Mouse (Mus musculus): Measurements from ENCODE around the gene Lmx1b.

Lmx1b gene

GRCm38 (mm10) chr2:33582457-33583060, 57.8 kb downstream of the Lmx1b start:
- DNase-seq (ENCODE audit: low spot score) = no peak

DNA sequence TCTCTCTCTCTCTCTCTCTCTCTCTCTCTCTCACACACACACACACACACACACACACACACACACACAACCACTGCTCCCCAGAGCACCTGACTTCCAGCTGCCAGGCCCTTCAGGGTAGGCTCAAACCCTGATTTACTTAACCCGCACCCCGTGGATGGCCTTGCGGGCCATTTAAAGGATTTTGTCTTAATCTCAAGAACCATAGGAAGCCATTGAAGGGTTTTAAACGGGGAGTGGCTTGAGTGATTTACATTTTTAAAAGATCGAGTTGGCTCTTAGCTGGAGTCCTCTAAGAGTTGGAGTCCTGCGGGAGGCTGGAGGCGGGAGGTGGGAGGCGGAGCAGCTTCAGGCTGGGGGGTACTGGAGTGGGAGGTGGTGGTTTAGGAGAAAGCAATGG, 58.4 kb downstream of the Lmx1b start:
- DNase-seq (ENCODE audit: low spot score) = no peak

GRCm38 (mm10) chr2:33581449-33581777, 58.9 kb downstream of the Lmx1b start:
- no peak for DNase-seq (ENCODE audit: low spot score)

DNA sequence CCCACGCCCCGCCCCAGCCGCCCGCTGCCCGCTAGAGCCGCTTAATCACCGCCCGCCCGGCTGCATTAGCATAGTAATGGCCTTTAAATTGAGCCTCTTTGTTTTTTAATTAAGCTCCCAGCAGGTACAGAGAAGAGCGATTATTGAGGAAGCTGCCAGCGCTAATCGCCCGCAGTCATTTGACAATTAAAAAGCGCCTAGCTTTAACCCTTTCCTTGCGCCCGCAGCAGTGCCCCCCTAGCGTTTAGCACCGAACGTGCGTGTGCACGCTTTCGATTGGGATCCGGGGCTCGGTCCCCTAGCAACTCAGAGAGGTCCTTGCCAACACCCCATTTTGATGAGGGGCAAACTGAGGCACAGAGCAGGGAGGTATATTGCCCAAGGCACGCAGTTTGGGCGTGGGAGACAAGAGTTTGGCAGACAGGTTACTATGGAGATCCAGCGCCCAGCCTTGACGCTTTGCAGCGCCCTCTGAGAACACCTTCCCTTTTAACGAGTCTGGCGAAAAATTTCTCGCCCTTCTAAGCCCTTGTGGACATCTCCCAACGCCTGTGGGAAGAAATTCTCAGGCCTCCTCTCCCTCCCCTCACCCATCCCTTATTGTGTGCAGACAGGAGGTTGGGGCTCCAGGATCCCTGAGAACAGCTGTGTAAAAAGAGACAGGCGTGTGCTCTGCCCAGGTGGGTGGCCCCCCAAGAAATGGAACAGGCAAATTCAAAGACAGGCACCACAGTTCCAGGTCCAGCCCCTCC, 59.4 kb downstream of the Lmx1b start:
- DNase-seq (ENCODE audit: low spot score) = no peak

DNA sequence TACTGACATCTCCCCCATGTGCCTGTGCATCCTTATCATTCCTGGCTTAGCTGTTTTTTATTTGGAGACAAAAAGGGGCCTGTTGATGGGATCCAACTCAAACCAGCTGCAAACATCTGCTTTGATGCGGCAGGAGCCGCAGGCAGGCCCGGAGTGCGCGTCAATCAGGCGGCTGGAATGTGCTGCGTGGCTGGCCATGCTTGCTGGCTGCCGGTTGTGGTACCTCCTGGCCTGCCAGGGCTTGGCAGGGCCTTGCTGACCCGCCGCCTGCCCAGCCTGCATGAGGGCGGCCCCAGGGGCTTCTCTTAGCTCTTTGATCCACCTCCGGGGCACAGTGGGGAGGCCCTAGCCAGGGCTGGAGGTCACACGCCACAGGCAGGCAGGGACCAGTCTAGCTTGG, 64.9 kb downstream of the Lmx1b start:
- DNase-seq (ENCODE audit: low spot score) = no peak

DNA sequence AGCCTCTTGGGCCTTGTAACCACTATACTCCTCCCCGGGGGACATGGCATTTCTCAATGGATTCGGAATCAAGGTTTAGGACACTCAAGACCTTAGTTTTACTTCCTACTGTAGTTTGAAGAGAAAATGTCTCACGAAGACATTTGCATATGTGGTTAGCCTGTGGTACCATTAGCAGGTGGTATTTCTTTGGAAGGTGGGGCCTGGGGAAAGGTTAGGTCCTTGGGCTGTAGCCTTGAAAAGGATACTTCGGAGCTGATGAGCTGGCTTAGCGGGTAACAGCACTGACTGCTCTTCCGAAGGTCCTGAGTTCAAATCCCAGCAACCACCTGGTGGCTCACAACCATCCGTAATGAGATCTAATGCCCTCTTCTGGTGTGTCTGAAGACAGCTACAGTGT, 67.2 kb downstream of the Lmx1b start:
- DNase-seq (ENCODE audit: low spot score) = no peak

- DNase-seq (ENCODE audit: low spot score) = no peak
These were observed 69.0 kb downstream of the Lmx1b start for GRCm38 (mm10) chr2:33571219-33571824.

- DNase-seq (ENCODE audit: low spot score) = no peak
These were observed 70.6 kb downstream of the Lmx1b start for GRCm38 (mm10) chr2:33569698-33570097.

DNA sequence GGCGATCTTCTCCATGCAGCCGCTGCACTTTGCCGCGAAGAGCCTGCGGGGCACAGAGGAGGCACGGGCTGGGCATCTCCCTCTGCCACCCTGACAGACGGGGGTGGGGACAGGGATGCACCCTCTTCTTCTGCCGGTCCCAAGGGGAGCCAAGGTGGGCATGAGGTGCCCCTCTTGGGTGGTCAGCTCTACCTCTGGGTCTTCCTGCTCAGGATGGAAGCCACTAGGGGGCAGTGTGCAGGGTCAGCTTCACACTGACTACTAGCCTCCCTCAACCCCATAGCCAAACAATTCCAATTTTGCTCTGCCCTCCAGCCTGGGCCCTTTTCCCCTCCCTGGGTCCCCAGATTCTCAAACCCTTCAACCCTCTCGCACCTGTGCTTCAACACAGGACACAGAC, 71.1 kb downstream of the Lmx1b start:
- DNase-seq (ENCODE audit: low spot score) = no peak

DNA sequence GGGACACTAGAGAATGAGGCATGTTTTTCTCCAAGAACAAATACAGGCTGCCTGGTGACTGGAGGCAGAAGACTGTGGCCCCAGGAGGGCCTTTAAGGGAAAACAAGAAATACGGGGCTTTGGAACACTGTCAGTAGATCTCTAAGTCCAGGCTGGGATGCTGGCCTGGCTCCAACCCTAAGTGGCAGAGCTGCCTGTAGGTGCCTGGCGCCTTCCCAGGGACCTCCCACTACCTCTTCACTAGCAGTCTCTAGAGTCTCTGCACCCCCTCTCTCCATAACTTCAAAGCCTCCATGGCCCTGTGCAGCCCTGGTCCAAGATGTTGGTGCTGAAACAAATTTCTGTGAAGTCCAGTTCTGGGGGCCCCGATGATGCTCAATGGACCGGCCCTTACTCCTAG, 74.4 kb downstream of the Lmx1b start:
- no peak for DNase-seq (ENCODE audit: low spot score)

DNA sequence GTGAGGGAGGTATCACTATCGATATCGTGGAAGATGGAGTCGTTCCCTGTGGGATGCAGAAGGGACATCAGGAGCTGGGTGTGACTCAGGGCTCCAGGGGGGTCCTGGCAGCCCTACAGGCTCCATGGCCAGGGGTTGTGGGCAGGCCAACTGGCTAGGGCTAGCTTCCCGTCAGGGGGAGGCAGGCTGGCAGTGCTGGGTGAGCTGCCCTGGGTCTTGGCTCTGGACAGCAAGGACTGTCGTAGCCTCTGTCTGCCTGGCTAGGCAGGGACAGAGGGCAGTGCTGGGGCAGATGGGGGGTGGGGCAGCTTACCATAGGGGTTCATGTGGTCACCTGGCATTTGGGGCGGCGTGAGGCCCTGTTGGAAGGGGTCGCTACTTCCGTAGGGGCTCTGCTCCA, 75.6 kb downstream of the Lmx1b start:
- no peak for DNase-seq (ENCODE audit: low spot score)

- no peak for DNase-seq (ENCODE audit: low spot score)
These were observed 80.6 kb downstream of the Lmx1b start for GRCm38 (mm10) chr2:33559752-33560151.

DNA sequence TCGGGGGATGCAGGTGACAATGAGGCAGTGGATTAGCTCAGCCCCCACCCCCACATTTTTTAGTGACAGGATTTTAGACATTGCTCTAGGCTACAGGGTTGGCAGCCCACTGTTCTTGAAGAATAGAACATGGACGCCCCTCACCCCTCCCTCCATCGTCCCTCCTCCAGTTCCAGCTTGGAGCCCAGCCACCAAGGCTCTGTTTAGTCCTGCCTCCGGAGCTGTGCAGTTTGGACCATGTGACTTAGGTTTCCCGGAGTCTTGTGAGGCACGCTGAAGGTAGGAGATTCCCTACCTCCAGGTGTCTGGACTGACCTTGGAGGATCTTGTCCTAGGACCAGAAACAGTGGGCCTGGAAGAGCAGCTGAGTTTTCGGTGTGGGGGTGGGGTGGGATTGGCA, 81.0 kb downstream of the Lmx1b start:
- DNase-seq (ENCODE audit: low spot score) = no peak

- peak; percentile 65 for DNase-seq (ENCODE audit: low spot score)
These were observed 82.1 kb downstream of the Lmx1b start for GRCm38 (mm10) chr2:33558233-33558632.

DNA sequence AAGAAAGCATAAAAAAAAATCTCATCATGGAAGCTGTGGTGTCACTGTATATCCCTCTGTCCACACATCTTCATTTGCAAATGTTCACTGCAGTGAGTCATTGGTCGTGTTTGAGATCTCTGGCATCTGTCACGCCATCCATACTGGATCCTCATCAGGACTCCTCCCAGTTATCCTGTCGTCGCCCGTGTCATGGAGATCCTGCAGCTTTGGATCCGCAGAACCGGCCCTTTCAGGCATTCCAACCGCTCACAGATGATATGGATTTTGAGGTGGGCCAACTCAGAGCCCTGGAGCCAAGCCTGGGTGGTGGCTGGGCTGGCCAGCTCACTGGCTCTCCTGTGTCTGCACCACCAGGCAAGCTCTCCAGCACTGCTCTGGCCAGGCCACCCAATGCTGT, 84.7 kb downstream of the Lmx1b start:
- no peak for DNase-seq (ENCODE audit: low spot score)

GRCm38 (mm10) chr2:33552672-33553071, 87.6 kb downstream of the Lmx1b start:
- no peak for DNase-seq (ENCODE audit: low spot score)

DNA sequence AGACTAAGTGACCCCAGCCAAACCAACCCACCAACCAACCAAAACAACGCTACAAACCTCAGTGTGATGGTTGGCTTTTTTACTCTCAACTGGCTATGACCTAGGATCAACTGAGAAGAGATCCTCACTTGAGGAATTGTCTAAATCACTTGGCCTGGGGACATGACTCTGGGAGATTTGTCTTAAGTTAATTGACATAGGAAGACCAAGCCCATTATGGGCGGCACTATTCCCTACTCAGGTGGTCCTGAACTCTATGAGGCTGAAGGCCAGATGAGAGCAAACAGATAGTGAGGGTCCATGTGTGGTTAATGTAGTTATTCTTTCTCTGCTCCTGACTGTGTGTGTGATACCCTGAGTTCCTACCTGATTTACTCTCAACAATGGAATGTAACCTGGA, 92.7 kb downstream of the Lmx1b start:
- DNase-seq (ENCODE audit: low spot score) = no peak

GRCm38 (mm10) chr2:33546879-33547278, 93.4 kb downstream of the Lmx1b start:
- DNase-seq (ENCODE audit: low spot score) = peak; percentile 24

GRCm38 (mm10) chr2:33546051-33546450, 94.3 kb downstream of the Lmx1b start:
- DNase-seq (ENCODE audit: low spot score) = no peak

GRCm38 (mm10) chr2:33544781-33545566, 95.3 kb downstream of the Lmx1b start:
- no peak for DNase-seq (ENCODE audit: low spot score)

- DNase-seq (ENCODE audit: low spot score) = no peak
These were observed 96.0 kb downstream of the Lmx1b start for GRCm38 (mm10) chr2:33544203-33544762.

GRCm38 (mm10) chr2:33543429-33544202, 96.7 kb downstream of the Lmx1b start:
- no peak for DNase-seq (ENCODE audit: low spot score)
